ENCODE assay signal across 11 mouse cellular contexts in genomic region chr3:50882249-50882733, GRCm38 (mm10).
DNase-seq lines count a peak whose midpoint lies in the region; ATAC-seq lines count a peak whose summit lies in the region.
"Had no signal": no experiment of that assay in that cellular context is flagged by ENCODE, and none has a peak within 500 bp of the region (broad histone marks: within the 10 kb centered on the region; RNA-seq: fewer than 3 reads in every experiment).

No protein-coding gene starts in this region.

- no peak overlapping the region for H3K4me2 ChIP-seq in forebrain, embryonic 14.5 days (ENCODE audit: low read length)
- no peak overlapping the region for H3K4me2 ChIP-seq in neural tube, embryonic 15.5 days
- H3K4me2 ChIP-seq: heart, embryonic 12.5 days had no signal

- H3K9me3 ChIP-seq in forebrain, embryonic 14.5 days (replicated peaks; ENCODE audit: control insufficient read depth, low read length) = no peaks in the 10 kb centered on the region
- no peaks in the 10 kb centered on the region for H3K9me3 ChIP-seq in midbrain, embryonic 10.5 days (replicated peaks)
- no peaks in the 10 kb centered on the region for H3K9me3 ChIP-seq in neural tube, embryonic 15.5 days (replicated peaks)
- H3K9me3 ChIP-seq: heart, embryonic 12.5 days had no signal

- no peak overlapping the region for H3K4me3 ChIP-seq in forebrain, embryonic 14.5 days (ENCODE audit: low read depth, low read length)
- peak overlapping the region; percentile 32 for H3K4me3 ChIP-seq in midbrain, embryonic 10.5 days
- H3K4me3 ChIP-seq in neural tube, embryonic 15.5 days (replicated peaks) = no peak overlapping the region
- H3K4me3 ChIP-seq: heart, embryonic 12.5 days had no signal

- H3K9ac ChIP-seq in forebrain, embryonic 14.5 days (ENCODE audit: low read length) = no peak overlapping the region
- H3K9ac ChIP-seq in neural tube, embryonic 15.5 days (replicated peaks) = no peak overlapping the region
- H3K9ac ChIP-seq: heart, embryonic 12.5 days had no signal

- H3K27me3 ChIP-seq in forebrain, embryonic 14.5 days (replicated peaks; ENCODE audit: control insufficient read depth, insufficient read depth, low read length) = no peaks in the 10 kb centered on the region
- H3K27me3 ChIP-seq in midbrain, embryonic 10.5 days (ENCODE audit: low read depth, poor library complexity, severe bottlenecking) = no peaks in the 10 kb centered on the region
- H3K27me3 ChIP-seq in neural tube, embryonic 15.5 days (replicated peaks) = no peaks in the 10 kb centered on the region
- H3K27me3 ChIP-seq: heart, embryonic 12.5 days had no signal

- 0 out of 2 replicates have a peak overlapping the region, but pooled peaks have one; percentile 49 for H3K27ac ChIP-seq in forebrain, embryonic 14.5 days (ENCODE audit: low read depth, low read length)
- peak overlapping the region; percentile 86 for H3K27ac ChIP-seq in midbrain, embryonic 10.5 days (replicated peaks)
- H3K27ac ChIP-seq in neural tube, embryonic 15.5 days (replicated peaks) = peak overlapping the region; percentile 67

- ATAC-seq in forebrain, embryonic 14.5 days = peak; percentile 61
- ATAC-seq in neural tube, embryonic 15.5 days (ENCODE audit: low FRiP score) = peak; percentile 68

- DNase-seq in right cerebral cortex, postnatal 10 days (ENCODE audit: low spot score in 2 of 2) = peak; percentile 57 to 66
- DNase-seq in right cerebral cortex, postnatal 14 days = no peak
- peak; percentile 69 for DNase-seq in forebrain, embryonic 14.5 days (ENCODE audit: low spot score)
- DNase-seq in midbrain, embryonic 10.5 days (ENCODE audit: low spot score) = peak; percentile 69
- no peak for DNase-seq in urinary bladder, postnatal 4 days (ENCODE audit: low spot score in 2 of 2)
- DNase-seq in gastrocnemius, adult 18-20 months (ENCODE audit: low spot score) = no peak
- no peak for DNase-seq in urinary bladder, postnatal 14 days (ENCODE audit: low spot score)
- DNase-seq: lung, adult 18-20 months; thymus, postnatal 4 days had no signal

- peaks cover 16% of the 10 kb centered on the region for H3K4me1 ChIP-seq in forebrain, embryonic 14.5 days (ENCODE audit: control insufficient read depth, insufficient read depth, low read length)
- peaks cover 26% of the 10 kb centered on the region for H3K4me1 ChIP-seq in midbrain, embryonic 10.5 days
- H3K4me1 ChIP-seq in neural tube, embryonic 15.5 days = peaks cover 19% of the 10 kb centered on the region

- WGBS in forebrain, embryonic 14.5 days = 2% methylated on average over 8 of the region's 8 CpGs
- WGBS in midbrain, embryonic 10.5 days = 7% methylated on average over 8 of the region's 8 CpGs
- WGBS in neural tube, embryonic 15.5 days = 10% methylated on average over 8 of the region's 8 CpGs

- H3K36me3 ChIP-seq in forebrain, embryonic 14.5 days (ENCODE audit: control insufficient read depth, insufficient read depth, low read length) = no peaks in the 10 kb centered on the region
- no peaks in the 10 kb centered on the region for H3K36me3 ChIP-seq in midbrain, embryonic 10.5 days
- no peaks in the 10 kb centered on the region for H3K36me3 ChIP-seq in neural tube, embryonic 15.5 days
- H3K36me3 ChIP-seq: heart, embryonic 12.5 days had no signal

Comparison
In these comparisons a context has a peak if more than half of its experiments do, and no peak if none do; other contexts are left out.
1. DNase-seq: peak in right cerebral cortex, postnatal 10 days (2 of 2), forebrain, embryonic 14.5 days (single experiment) and midbrain, embryonic 10.5 days (single experiment); none in right cerebral cortex, postnatal 14 days (single experiment), urinary bladder, postnatal 4 days (0 of 2), gastrocnemius, adult 18-20 months (single experiment) and urinary bladder, postnatal 14 days (single experiment).
2. Peak in every context shown above with its lines, with median percentiles within 50 percentile points of each other: H3K27ac ChIP-seq.